Mouse (Mus musculus): ENCODE measurements at regions not wholly inside any gene's neighbourhood (a gene's known extent, or its start where the extent isn't known, plus 50 kb on each side); places are given as distances from the start of the nearest gene placed in this dataset.
A peak's percentile ranks its signal among the peaks of the same experiment; 100 is the strongest.

DNA sequence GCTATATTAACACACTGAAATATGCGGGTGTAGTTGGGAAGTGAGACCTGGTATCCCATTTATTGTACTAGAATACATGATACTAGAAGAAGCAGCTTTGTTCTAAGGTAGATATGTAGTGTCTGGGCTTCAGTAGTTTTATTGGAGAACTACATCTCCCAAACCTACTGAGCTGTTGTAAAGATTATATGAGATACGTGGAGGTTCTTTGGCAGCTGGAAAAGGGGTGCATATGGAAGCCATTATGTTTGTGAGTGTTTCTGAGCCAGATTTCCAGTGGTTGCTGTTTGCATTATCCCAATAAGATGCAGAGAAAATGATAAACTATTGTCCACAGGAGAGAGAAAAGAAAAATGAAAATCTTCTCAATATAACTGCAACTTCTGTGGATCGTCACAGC, 171.1 kb upstream of the Ccdc54 start:
- no peak for DNase-seq (ENCODE audit: low read depth in 1 of 2, low spot score in 2 of 2)
- H3K4me3 ChIP-seq (ENCODE audit: extremely low read depth, insufficient read depth, insufficient read length), result no peak overlapping the region
- no peaks in the 10 kb centered on the region for H3K4me1 ChIP-seq (ENCODE audit: control insufficient read depth, insufficient read depth, insufficient read length)
- no peak for TF ChIP-seq CTCF (IDR thresholded peaks at IDR 0.05; ENCODE audit: extremely low read depth, insufficient read depth, insufficient read length, insufficient replicate concordance)
- TF ChIP-seq POLR2A (IDR thresholded peaks at IDR 0.05; ENCODE audit: low read depth, low read length), result no peak
- no peaks in the 10 kb centered on the region for H3K36me3 ChIP-seq (ENCODE audit: control insufficient read depth, insufficient read depth, low read length)
- WGBS, result 93% methylated on average over 3 of the region's 3 CpGs
- H3K27me3 ChIP-seq (ENCODE audit: control insufficient read depth, insufficient read depth, low read length), result no peaks in the 10 kb centered on the region
- H3K27ac ChIP-seq (ENCODE audit: insufficient read depth, low read length), result no peak overlapping the region

DNA sequence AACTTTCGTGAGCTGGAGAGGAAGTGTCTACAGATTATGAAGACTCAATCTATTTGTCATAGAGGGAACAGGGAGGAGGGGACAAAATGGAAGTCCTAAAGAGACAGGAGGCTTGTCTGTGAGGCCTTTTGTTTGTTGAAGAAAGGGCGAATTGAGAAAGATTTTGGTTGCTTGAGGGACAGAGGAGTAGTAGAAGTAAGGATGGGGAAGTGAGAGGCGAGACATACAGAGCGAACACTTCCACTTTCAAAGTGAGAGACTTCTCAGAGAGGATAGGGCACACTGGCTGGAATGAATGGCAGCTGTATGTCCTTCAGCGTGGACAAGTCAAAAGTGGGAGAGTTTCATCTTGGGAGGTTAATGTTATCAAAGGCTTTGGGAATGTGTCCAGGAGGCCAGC, 169.0 kb upstream of the Ccdc54 start:
- H3K27ac ChIP-seq (ENCODE audit: insufficient read depth, low read length), result no peak overlapping the region
- TF ChIP-seq CTCF (IDR thresholded peaks at IDR 0.05; ENCODE audit: extremely low read depth, insufficient read depth, insufficient read length, insufficient replicate concordance), result no peak
- TF ChIP-seq POLR2A (IDR thresholded peaks at IDR 0.05; ENCODE audit: low read depth, low read length), result no peak
- DNase-seq (ENCODE audit: low read depth in 1 of 2, low spot score in 2 of 2), result no peak
- no peaks in the 10 kb centered on the region for H3K27me3 ChIP-seq (ENCODE audit: control insufficient read depth, insufficient read depth, low read length)
- WGBS, result 60% methylated on average over 5 of the region's 5 CpGs
- no peak overlapping the region for H3K4me3 ChIP-seq (ENCODE audit: extremely low read depth, insufficient read depth, insufficient read length)
- H3K4me1 ChIP-seq (ENCODE audit: control insufficient read depth, insufficient read depth, insufficient read length), result no peaks in the 10 kb centered on the region
- H3K36me3 ChIP-seq (ENCODE audit: control insufficient read depth, insufficient read depth, low read length), result no peaks in the 10 kb centered on the region

DNA sequence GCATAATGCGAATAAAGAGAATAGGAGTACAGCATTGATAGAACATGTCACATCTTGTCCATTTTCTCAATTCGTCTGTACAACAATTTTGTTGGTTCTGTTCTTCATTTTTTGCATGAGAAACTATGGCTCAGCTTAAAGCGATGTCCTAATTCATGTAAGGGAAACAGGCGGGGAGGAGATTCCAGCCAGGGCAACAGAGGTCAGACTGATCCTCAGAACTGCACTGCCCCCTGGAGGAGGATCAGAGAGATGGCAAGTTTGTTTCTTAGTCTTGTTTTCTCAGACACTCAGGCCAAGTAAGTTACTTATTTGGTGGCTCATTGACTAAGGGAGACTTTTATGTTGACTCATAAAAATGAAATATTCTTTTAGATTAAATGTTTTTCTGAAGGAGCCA, 165.7 kb upstream of the Ccdc54 start:
- Histone ChIP-seq H3K4me1 (ENCODE audit: control insufficient read depth, insufficient read depth, insufficient read length) (no peaks in the 10 kb centered on the region), H3K36me3 (ENCODE audit: control insufficient read depth, insufficient read depth, low read length) (no peaks in the 10 kb centered on the region), H3K27ac (ENCODE audit: insufficient read depth, low read length) (no peak overlapping the region), H3K4me3 (ENCODE audit: extremely low read depth, insufficient read depth, insufficient read length) (no peak overlapping the region), H3K27me3 (ENCODE audit: control insufficient read depth, insufficient read depth, low read length) (no peaks in the 10 kb centered on the region)
- peak in 1 of 2 experiments; percentile 19 for DNase-seq (ENCODE audit: low read depth in 1 of 2, low spot score in 2 of 2)
- TF ChIP-seq POLR2A (IDR thresholded peaks at IDR 0.05; ENCODE audit: low read depth, low read length), result no peak
- peak; percentile 65; the same call in 1 of the 2 replicates for TF ChIP-seq CTCF (IDR thresholded peaks at IDR 0.05; ENCODE audit: extremely low read depth, insufficient read depth, insufficient read length, insufficient replicate concordance)
- 47% methylated on average over 4 of the region's 4 CpGs for WGBS

DNA sequence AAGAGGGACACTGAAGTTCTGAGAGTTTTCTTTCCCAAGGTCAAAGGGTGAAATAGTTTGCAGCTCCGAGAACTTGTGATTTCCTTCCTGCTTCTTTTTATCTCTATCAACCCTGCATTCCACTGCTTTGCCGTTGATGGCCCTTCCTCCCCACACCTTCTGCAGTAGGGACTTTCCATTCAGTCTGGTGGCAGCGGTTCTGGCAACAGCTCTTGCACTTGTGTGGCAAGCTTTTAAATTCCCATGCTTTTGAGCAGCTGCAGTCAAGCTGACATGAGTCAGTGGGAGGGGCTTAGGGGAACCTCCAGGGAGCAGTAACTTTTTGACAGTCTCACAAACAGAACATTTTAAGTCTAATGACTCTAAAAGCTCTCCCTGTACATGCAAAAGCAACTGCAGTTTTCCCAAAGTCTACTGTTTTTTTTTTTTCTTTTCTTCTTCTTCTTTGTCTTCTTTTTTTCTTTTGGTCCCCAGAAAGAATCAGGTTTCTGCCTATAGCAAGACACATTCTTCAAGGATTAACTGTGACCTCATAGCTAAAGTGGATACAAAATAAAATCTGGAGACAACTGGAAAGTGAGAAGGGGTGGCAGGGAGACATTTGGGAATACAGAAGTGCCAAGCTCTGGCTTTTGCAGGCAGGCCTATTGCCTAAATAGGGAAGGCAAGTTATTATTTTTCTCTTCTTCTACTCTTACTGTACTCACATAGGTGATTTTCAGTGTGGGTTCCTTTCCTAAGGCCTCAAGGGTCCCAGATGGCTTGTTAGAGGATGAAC, 162.8 kb upstream of the Ccdc54 start:
- TF ChIP-seq POLR2A (IDR thresholded peaks at IDR 0.05; ENCODE audit: low read depth, low read length) (no peak), CTCF (IDR thresholded peaks at IDR 0.05; ENCODE audit: extremely low read depth, insufficient read depth, insufficient read length, insufficient replicate concordance) (no peak)
- DNase-seq (ENCODE audit: low read depth in 1 of 2, low spot score in 2 of 2), result peak in 1 of 2 experiments; percentile 4
- Histone ChIP-seq H3K36me3 (ENCODE audit: control insufficient read depth, insufficient read depth, low read length) (no peaks in the 10 kb centered on the region), H3K27me3 (ENCODE audit: control insufficient read depth, insufficient read depth, low read length) (no peaks in the 10 kb centered on the region), H3K27ac (ENCODE audit: insufficient read depth, low read length) (no peak overlapping the region), H3K4me1 (ENCODE audit: control insufficient read depth, insufficient read depth, insufficient read length) (no peaks in the 10 kb centered on the region), H3K4me3 (ENCODE audit: extremely low read depth, insufficient read depth, insufficient read length) (no peak overlapping the region)
- WGBS, result 6% methylated on average over 3 of the region's 3 CpGs

DNA sequence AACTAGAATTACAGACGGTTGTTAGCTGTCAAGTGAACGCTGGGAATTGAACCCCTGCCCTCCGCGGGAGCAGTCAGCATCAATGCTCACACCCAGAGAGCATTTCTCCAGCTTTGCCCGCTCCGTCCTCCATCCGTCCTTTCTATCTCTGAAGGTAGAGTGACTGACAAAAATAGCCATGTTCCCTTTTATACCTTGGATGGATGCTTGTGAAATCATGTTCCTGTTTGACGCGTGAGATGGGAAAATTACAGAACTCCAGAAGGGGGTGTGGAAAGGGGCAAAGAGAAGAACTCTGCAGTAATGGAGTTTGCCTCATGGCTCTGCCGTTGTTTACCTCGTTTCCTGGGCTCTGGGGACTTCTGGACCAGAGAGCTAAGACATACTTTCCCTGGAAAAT, 162.1 kb upstream of the Ccdc54 start:
- DNase-seq (ENCODE audit: low read depth in 1 of 2, low spot score in 2 of 2), result no peak
- 82% methylated on average over 11 of the region's 11 CpGs for WGBS
- no peaks in the 10 kb centered on the region for H3K36me3 ChIP-seq (ENCODE audit: control insufficient read depth, insufficient read depth, low read length)
- H3K27me3 ChIP-seq (ENCODE audit: control insufficient read depth, insufficient read depth, low read length), result no peaks in the 10 kb centered on the region
- no peaks in the 10 kb centered on the region for H3K4me1 ChIP-seq (ENCODE audit: control insufficient read depth, insufficient read depth, insufficient read length)
- peak overlapping the region; percentile 19; the same call in 1 of the 2 replicates for H3K27ac ChIP-seq (ENCODE audit: insufficient read depth, low read length)
- no peak overlapping the region for H3K4me3 ChIP-seq (ENCODE audit: extremely low read depth, insufficient read depth, insufficient read length)
- TF ChIP-seq CTCF (IDR thresholded peaks at IDR 0.05; ENCODE audit: extremely low read depth, insufficient read depth, insufficient read length, insufficient replicate concordance), result no peak
- no peak for TF ChIP-seq POLR2A (IDR thresholded peaks at IDR 0.05; ENCODE audit: low read depth, low read length)

DNA sequence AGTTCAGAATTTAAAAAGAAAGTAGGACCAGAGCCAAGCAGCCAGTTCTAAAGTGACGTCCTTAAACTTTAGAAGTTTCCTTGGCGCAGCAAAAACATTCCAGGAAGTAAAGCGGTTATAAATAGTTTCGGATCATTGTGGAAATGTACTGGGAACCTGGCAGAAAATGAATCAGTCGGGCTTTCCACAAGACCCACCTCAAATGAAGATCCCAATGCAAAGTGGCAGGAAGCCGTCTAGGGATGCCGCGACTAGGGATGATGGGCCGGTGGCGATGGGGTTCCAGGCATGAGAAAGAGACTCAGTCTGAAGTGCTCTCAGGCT, 161.3 kb upstream of the Ccdc54 start:
- H3K4me3 ChIP-seq (ENCODE audit: extremely low read depth, insufficient read depth, insufficient read length), result no peak overlapping the region
- WGBS, result 80% methylated on average over 10 of the region's 10 CpGs
- peak overlapping the region; percentile 57 for H3K27ac ChIP-seq (ENCODE audit: insufficient read depth, low read length)
- H3K36me3 ChIP-seq (ENCODE audit: control insufficient read depth, insufficient read depth, low read length), result no peaks in the 10 kb centered on the region
- no peaks in the 10 kb centered on the region for H3K27me3 ChIP-seq (ENCODE audit: control insufficient read depth, insufficient read depth, low read length)
- no peak for DNase-seq (ENCODE audit: low read depth in 1 of 2, low spot score in 2 of 2)
- TF ChIP-seq CTCF (IDR thresholded peaks at IDR 0.05; ENCODE audit: extremely low read depth, insufficient read depth, insufficient read length, insufficient replicate concordance) (no peak), POLR2A (IDR thresholded peaks at IDR 0.05; ENCODE audit: low read depth, low read length) (no peak)
- no peaks in the 10 kb centered on the region for H3K4me1 ChIP-seq (ENCODE audit: control insufficient read depth, insufficient read depth, insufficient read length)

DNA sequence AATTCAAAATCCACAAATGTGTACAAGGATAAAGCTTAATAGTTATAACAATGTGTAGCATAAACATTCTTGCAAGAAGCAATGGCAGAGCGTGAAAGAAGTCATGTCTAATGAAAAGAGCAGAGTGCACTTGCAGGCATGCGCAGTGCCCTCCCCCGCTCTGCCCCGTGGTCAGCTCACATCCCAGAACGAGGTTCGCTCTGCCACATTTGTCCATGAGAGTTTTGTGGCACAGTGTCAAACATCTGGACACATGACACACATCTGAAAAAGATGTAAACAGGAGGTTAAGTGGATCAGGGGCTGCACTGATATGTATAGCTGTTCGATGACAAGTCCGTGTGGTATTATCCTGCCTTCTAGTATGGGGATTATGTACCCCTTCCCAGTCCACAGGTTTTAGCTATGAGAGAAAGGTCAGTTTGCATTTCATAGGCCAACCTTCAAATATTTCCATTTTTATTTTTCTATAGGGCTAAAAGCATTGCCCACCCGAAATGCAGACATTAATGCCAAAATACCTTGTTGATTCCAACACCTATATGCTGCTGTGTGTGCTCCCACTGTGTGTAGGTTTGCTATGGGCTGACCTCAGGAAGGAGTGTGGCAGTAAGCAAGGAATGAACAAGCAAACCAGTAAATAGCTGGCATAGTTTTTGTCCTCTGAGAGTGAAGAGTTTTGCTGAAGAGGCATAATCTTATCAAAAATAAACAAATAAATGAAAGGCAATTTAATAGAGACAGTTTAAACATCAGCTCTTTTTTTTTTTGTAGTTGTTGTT, 160.7 kb upstream of the Ccdc54 start:
- DNase-seq (ENCODE audit: low read depth in 1 of 2, low spot score in 2 of 2), result no peak
- H3K4me3 ChIP-seq (ENCODE audit: extremely low read depth, insufficient read depth, insufficient read length), result no peak overlapping the region
- 84% methylated on average over 9 of the region's 9 CpGs for WGBS
- H3K4me1 ChIP-seq (ENCODE audit: control insufficient read depth, insufficient read depth, insufficient read length), result no peaks in the 10 kb centered on the region
- no peak overlapping the region for H3K27ac ChIP-seq (ENCODE audit: insufficient read depth, low read length)
- TF ChIP-seq POLR2A (IDR thresholded peaks at IDR 0.05; ENCODE audit: low read depth, low read length) (no peak), CTCF (IDR thresholded peaks at IDR 0.05; ENCODE audit: extremely low read depth, insufficient read depth, insufficient read length, insufficient replicate concordance) (no peak)
- H3K27me3 ChIP-seq (ENCODE audit: control insufficient read depth, insufficient read depth, low read length), result no peaks in the 10 kb centered on the region
- H3K36me3 ChIP-seq (ENCODE audit: control insufficient read depth, insufficient read depth, low read length), result no peaks in the 10 kb centered on the region
